Mouse (Mus musculus) testis, adult 2 months (tissue): ENCODE results near the gene Pfkp. TPM values are rescaled to one million over a fixed set of nuclear protein-coding genes. Genes with fewer than 3 reads are reported as not detected.

Experiments used
- H3K27ac ChIP-seq: fragments of 200-500 bp; 2 replicates; pipeline ENCODE4 v1.5.1; 2012; ENCODE audit warnings: low read depth, low read length; ENCODE audit not compliant: control insufficient read depth, insufficient read depth
- H3K27me3 ChIP-seq: fragments of 200-500 bp; 2 replicates; pipeline ENCODE4 v1.6.1; 2012; ENCODE audit warnings: mild to moderate bottlenecking, low read length, moderate library complexity; ENCODE audit not compliant: control insufficient read depth, insufficient read depth
- H3K36me3 ChIP-seq: fragments of 200-500 bp; 2 replicates; pipeline ENCODE4 v1.6.1; 2012; ENCODE audit warnings: mild to moderate bottlenecking, low read length; ENCODE audit not compliant: control insufficient read depth, insufficient read depth
- H3K4me1 ChIP-seq: fragments of 200-500 bp; 2 replicates; pipeline ENCODE4 v1.6.1; 2012; ENCODE audit warnings: low read length; ENCODE audit not compliant: control insufficient read depth, insufficient read depth
- H3K4me3 ChIP-seq: fragments of 200-500 bp; 2 replicates; pipeline ENCODE4 v1.5.1; 2012; ENCODE audit warnings: low read depth, mild to moderate bottlenecking, low read length, moderate library complexity, mixed read lengths; ENCODE audit not compliant: control insufficient read depth
- CTCF ChIP-seq: fragments of 200-500 bp; IDR thresholded peaks from 2 replicates; pipeline ENCODE4 v1.5.1; 2012; ENCODE audit warnings: low read depth, mild to moderate bottlenecking, inconsistent platforms, low read length, moderate library complexity; ENCODE audit not compliant: control insufficient read depth, insufficient read depth, insufficient replicate concordance
- POLR2A ChIP-seq: fragments of 200-500 bp; IDR thresholded peaks from 2 replicates; pipeline ENCODE4 v1.6.1; 2012; ENCODE audit warnings: low read depth, mild to moderate bottlenecking, inconsistent platforms, low read length, moderate library complexity; ENCODE audit not compliant: control insufficient read depth
- polyA plus RNA-seq: library from polyadenylated mRNA; depleted of rRNA; stranded (reverse); fragments of >200 nt; gene quantifications from 2 replicates; pipeline ENCODE4 v1.2.3, GENCODE M21; 2012

Gene Pfkp
- polyA plus RNA-seq, 1 experiment: 133 TPM

DNA sequence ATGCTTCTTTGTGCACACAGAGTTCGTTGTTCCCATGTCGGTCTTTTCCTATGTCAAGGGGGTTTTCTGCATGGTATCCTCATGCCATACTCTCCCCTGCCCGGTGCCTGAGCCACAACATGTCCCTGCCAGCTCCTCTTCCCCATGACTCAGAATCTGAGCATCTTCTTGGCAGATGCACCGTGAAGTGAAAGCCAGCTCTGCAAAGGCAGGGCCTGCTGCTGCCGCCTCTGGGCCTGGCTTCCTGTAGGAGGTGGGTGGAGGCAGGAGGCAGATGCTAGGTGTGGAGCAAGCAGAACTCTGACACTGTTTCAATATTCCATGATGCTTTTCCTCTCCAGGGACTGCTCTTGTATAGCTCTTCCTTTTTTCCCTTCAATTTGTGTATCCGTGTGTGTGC, 10.7 kb upstream of the Pfkp start:
- Histone ChIP-seq H3K36me3 (no peaks in the 10 kb centered on the region), H3K27me3 (no peaks in the 10 kb centered on the region), H3K27ac (no peak overlapping the region), H3K4me1 (no peaks in the 10 kb centered on the region), H3K4me3 (no peak overlapping the region)
- TF ChIP-seq POLR2A (no peak), CTCF (no peak)

- Histone ChIP-seq H3K36me3 (no peaks in the 10 kb centered on the region), H3K27ac (no peak overlapping the region), H3K4me3 (no peak overlapping the region), H3K27me3 (no peaks in the 10 kb centered on the region), H3K4me1 (no peaks in the 10 kb centered on the region)
- TF ChIP-seq POLR2A (no peak), CTCF (no peak)
These were observed 8.7 kb upstream of the Pfkp start for GRCm38 (mm10) chr13:6657300-6657699.

- no peaks in the 10 kb centered on the region for H3K36me3 ChIP-seq
- peak overlapping the region; percentile 61; the same call in 1 of the 2 replicates for H3K4me3 ChIP-seq
- no peak overlapping the region for H3K27ac ChIP-seq
- H3K27me3 ChIP-seq: no peaks in the 10 kb centered on the region
- TF ChIP-seq POLR2A (no peak), CTCF (no peak)
- peaks cover 27% of the 10 kb centered on the region for H3K4me1 ChIP-seq
These were observed 965 bp upstream of the Pfkp start for GRCm38 (mm10) chr13:6649542-6649941.

- H3K4me1 ChIP-seq: peaks cover 27% of the 10 kb centered on the region
- H3K4me3 ChIP-seq: peak overlapping the region; percentile 91
- no peaks in the 10 kb centered on the region for H3K36me3 ChIP-seq
- H3K27me3 ChIP-seq: no peaks in the 10 kb centered on the region
- peak overlapping the region; percentile 56 for H3K27ac ChIP-seq
- TF ChIP-seq POLR2A (no peak), CTCF (no peak)
These were observed 447 bp downstream of the Pfkp start for GRCm38 (mm10) chr13:6647992-6648668.

GRCm38 (mm10) chr13:6647067-6647991, 1.2 kb downstream of the Pfkp start:
- H3K27ac ChIP-seq: no peak overlapping the region
- H3K36me3 ChIP-seq: no peaks in the 10 kb centered on the region
- TF ChIP-seq POLR2A (no peak), CTCF (no peak)
- H3K27me3 ChIP-seq: no peaks in the 10 kb centered on the region
- H3K4me1 ChIP-seq: peaks cover 27% of the 10 kb centered on the region
- peak overlapping the region; percentile 91 for H3K4me3 ChIP-seq

GRCm38 (mm10) chr13:6646674-6647066, 1.9 kb downstream of the Pfkp start:
- Histone ChIP-seq H3K4me1 (peaks cover 27% of the 10 kb centered on the region), H3K27ac (no peak overlapping the region), H3K4me3 (peak overlapping the region; percentile 91), H3K36me3 (no peaks in the 10 kb centered on the region), H3K27me3 (no peaks in the 10 kb centered on the region)
- no peak for TF ChIP-seq POLR2A
- no peak for TF ChIP-seq CTCF

DNA sequence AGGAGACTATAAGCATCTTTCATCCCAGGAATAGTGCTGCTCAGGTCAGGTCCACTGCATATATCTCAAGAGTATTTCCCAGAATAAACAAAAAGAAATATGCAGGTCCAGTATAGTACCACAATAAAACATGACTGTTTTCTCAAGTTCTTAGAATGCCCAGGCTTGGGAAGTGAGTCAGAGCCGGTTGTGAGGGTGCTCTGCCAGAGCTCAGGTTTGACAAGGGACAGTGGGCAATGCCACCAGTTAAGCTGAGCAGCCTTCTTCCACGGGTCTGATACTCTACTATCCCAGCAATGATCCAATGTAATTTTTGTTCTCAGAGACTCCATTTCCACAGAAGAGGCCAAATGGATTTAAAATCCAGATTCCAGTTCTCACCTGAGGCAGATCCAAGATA, 2.3 kb downstream of the Pfkp start:
- no peaks in the 10 kb centered on the region for H3K27me3 ChIP-seq
- H3K4me1 ChIP-seq: peaks cover 27% of the 10 kb centered on the region
- TF ChIP-seq POLR2A (no peak), CTCF (no peak)
- H3K4me3 ChIP-seq: no peak overlapping the region
- H3K36me3 ChIP-seq: no peaks in the 10 kb centered on the region
- H3K27ac ChIP-seq: no peak overlapping the region

- Histone ChIP-seq H3K36me3 (no peaks in the 10 kb centered on the region), H3K4me3 (no peak overlapping the region), H3K4me1 (peaks cover 22% of the 10 kb centered on the region), H3K27me3 (no peaks in the 10 kb centered on the region), H3K27ac (no peak overlapping the region)
- TF ChIP-seq CTCF (no peak), POLR2A (no peak)
These were observed 4.6 kb downstream of the Pfkp start for GRCm38 (mm10) chr13:6643968-6644367.
